Mouse (Mus musculus) lung, adult 18-20 months (tissue): ENCODE measurements around the gene Pdcd6ip.

Source experiments
- DNase-seq, 2 experiments: peaks; one replicate each; pipeline ENCODE4 v3.0.0; 2022; ENCODE audit warnings: mixed read lengths in 2 of 2

Gene Pdcd6ip

GRCm38 (mm10) chr9:113624086-113624485 is 84.0 kb downstream of the Pdcd6ip start:
- no peak for DNase-seq

DNA sequence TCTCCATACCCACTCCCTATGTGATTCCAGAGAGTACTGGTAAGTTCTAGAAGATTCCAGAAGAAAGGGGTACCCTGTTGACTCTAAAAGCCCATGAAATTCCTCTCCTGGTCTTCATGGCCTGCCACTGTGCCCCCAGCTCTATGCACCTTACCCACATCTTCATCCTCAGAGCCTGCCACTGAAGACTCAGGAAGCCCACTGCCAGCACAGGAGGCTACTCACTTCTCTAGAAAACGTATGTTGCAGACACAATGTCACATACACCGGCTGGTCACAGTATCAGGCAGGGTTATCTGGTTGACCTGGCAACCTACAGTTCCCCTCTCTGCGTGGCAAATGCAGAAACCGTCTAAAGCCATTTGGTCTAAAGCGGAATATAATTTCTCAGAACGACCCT is 91.0 kb downstream of the Pdcd6ip start:
- DNase-seq = no peak

GRCm38 (mm10) chr9:113610776-113611175 is 97.3 kb downstream of the Pdcd6ip start:
- DNase-seq = no peak

DNA sequence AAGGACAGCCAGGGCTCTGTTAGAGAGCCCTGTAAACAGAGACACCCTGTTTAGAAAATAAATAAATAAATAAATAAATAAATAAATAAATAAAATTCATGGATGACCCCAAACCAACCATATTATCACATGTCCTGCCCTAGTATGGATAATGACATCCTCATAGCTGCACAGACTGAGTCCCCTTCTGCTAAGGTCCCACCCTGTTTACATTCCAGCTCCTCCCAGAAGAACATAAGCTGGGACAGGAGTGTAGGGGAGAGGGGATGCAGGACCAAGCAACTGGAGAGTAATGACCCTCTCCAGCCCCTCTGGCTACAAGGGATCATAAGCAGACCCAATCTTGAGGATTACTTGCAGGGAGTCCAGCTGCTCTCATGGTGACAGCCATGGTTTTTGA is 105.9 kb downstream of the Pdcd6ip start:
- no peak for DNase-seq
